Mouse (Mus musculus) heart, adult 11 months (tissue): ENCODE data around the gene Calcrl.

Experiments
- DNase-seq: peaks from one replicate; pipeline ENCODE4 v3.0.0; 2022

Gene Calcrl

DNA sequence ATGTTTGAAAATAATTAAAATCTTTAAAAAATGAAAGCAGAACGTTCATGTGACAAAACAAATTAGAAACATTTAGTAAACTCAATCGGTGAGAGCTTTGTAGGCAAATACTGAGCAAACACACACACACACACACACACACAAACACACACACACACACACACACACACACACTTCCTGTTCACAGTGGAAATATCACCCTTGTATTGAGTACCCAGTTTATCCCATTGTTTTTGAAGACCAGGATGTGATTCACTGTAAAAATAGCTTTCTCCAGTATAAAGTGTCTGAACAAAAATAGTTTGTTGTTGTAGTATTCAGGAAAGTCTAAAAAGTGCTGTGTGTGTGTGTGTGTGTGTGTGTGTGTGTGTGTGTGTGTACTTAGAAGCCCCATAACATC, 130.1 kb downstream of the Calcrl start:
- peak; percentile 97 for DNase-seq

DNA sequence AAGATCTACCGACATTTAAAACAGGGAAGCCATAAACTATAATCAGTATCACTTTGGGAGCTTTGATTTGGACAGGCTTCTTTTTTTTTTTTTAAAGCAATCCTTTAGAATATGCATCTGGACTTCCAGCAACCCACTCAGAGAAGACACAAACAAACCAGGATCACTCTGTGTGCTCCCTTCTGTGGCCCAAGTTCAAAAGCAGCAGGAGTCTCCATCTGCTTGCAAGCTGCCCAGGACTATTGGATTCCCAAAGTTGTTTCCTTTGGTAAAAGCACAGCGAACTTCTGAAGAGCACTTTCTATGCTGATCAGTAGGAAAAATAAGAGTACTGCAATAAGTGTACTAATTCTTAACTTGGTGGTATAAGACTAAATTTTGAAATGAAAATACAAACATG, 130.6 kb downstream of the Calcrl start:
- DNase-seq = peak; percentile 92

GRCm38 (mm10) chr2:84292351-84293000, 132.7 kb downstream of the Calcrl start:
- DNase-seq = no peak

GRCm38 (mm10) chr2:84288940-84289557, 136.2 kb downstream of the Calcrl start:
- no peak for DNase-seq
